Mouse (Mus musculus): Measurements from ENCODE around the gene Olfr484. TPM values are rescaled to one million over a fixed set of nuclear protein-coding genes. Genes with fewer than 3 reads are reported as not detected.
"Not testable (repeated sequence)": the region's sequence is repeated elsewhere in the genome, so short reads cannot be mapped to it uniquely, and the experiment has no call there.

Olfr484 gene
- not detected in 2 replicates for polyA plus RNA-seq (2014; fragmentation: Nextera tagmentation; extraction: Ambion mirVana)

- DNase-seq (no peak), ATAC-seq (ENCODE audit: low FRiP score, low TSS enrichment) (no peak)
- Histone ChIP-seq H3K36me3 (ENCODE audit: control insufficient read depth, insufficient read depth, low read length) (no peaks in the 10 kb centered on the region), H3K27me3 (ENCODE audit: control insufficient read depth, insufficient read depth, low read length) (no peaks in the 10 kb centered on the region), H3K9me3 (ENCODE audit: control insufficient read depth, low read length) (no peaks in the 10 kb centered on the region), H3K4me1 (ENCODE audit: control insufficient read depth, insufficient read depth, low read length) (no peaks in the 10 kb centered on the region), H3K27ac (replicated peaks; ENCODE audit: low read depth, low read length) (no peak within 1 kb of the TSS), H3K4me2 (ENCODE audit: low read length) (no peak within 1 kb of the TSS), H3K9ac (replicated peaks; ENCODE audit: low read length) (no peak within 1 kb of the TSS), H3K4me3 (replicated peaks; ENCODE audit: low read depth, low read length) (no peak within 1 kb of the TSS)
Measured at GRCm38 (mm10) chr7:108127349-108127748, at the start of gene Olfr484. Olfr484 (minus strand) TSS chr7:108127449.

DNA sequence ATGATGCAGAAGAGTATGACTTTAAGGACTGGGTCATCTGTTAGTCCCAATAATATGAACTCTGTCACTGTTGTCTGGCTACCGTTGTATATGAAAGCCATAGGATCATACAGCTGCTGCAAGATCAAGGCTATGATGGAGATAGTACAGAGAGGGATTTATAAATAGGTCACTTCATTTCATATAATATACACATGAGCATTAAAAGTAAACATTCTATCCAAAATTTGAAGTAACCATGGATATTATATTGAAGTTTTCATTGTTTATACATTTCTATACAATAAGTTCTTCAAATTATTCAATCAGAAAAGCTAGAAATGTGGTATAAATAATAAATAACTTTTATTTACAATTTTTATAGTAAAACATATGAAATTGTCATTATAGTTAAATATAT, 45.4 kb upstream of the Olfr484 start, which contains the start of gene Olfr486:
Gene Olfr486 (minus strand): TSS at position 101 of the 400 bp plus-strand sequence.
- not testable (repeated sequence) for DNase-seq; H3K4me2 ChIP-seq (ENCODE audit: low read length); H3K4me3 ChIP-seq (replicated peaks; ENCODE audit: low read depth, low read length); H3K27me3 ChIP-seq (ENCODE audit: control insufficient read depth, insufficient read depth, low read length); H3K4me1 ChIP-seq (ENCODE audit: control insufficient read depth, insufficient read depth, low read length); H3K27ac ChIP-seq (replicated peaks; ENCODE audit: low read depth, low read length); ATAC-seq (ENCODE audit: low FRiP score, low TSS enrichment); H3K9me3 ChIP-seq (ENCODE audit: control insufficient read depth, low read length); H3K36me3 ChIP-seq (ENCODE audit: control insufficient read depth, insufficient read depth, low read length); H3K9ac ChIP-seq (replicated peaks; ENCODE audit: low read length)
- WGBS, result 95% methylated on average over 1 of the region's 1 CpGs

- Histone ChIP-seq H3K9ac (replicated peaks; ENCODE audit: low read length) (no peak within 1 kb of the TSS), H3K27ac (replicated peaks; ENCODE audit: low read depth, low read length) (no peak within 1 kb of the TSS), H3K36me3 (ENCODE audit: control insufficient read depth, insufficient read depth, low read length) (no peaks in the 10 kb centered on the region), H3K27me3 (ENCODE audit: control insufficient read depth, insufficient read depth, low read length) (no peaks in the 10 kb centered on the region), H3K9me3 (ENCODE audit: control insufficient read depth, low read length) (no peaks in the 10 kb centered on the region), H3K4me2 (ENCODE audit: low read length) (no peak within 1 kb of the TSS), H3K4me3 (replicated peaks; ENCODE audit: low read depth, low read length) (no peak within 1 kb of the TSS), H3K4me1 (ENCODE audit: control insufficient read depth, insufficient read depth, low read length) (no peaks in the 10 kb centered on the region)
- DNase-seq, result no peak
- ATAC-seq (ENCODE audit: low FRiP score, low TSS enrichment), result no peak
Measured at GRCm38 (mm10) chr7:108159771-108160170, 32.5 kb upstream of the Olfr484 start, which contains the start of gene Olfr485. Olfr485 (minus strand) TSS chr7:108159871.

- Histone ChIP-seq H3K4me3 (replicated peaks; ENCODE audit: low read depth, low read length) (no peak overlapping the region), H3K4me2 (ENCODE audit: low read length) (no peak overlapping the region), H3K9ac (replicated peaks; ENCODE audit: low read length) (no peak overlapping the region), H3K9me3 (ENCODE audit: control insufficient read depth, low read length) (no peaks in the 10 kb centered on the region), H3K4me1 (ENCODE audit: control insufficient read depth, insufficient read depth, low read length) (no peaks in the 10 kb centered on the region), H3K36me3 (ENCODE audit: control insufficient read depth, insufficient read depth, low read length) (no peaks in the 10 kb centered on the region), H3K27ac (replicated peaks; ENCODE audit: low read depth, low read length) (no peak overlapping the region), H3K27me3 (ENCODE audit: control insufficient read depth, insufficient read depth, low read length) (no peaks in the 10 kb centered on the region)
- ATAC-seq (ENCODE audit: low FRiP score, low TSS enrichment) (no peak), DNase-seq (no peak)
- WGBS, result 69% methylated on average over 1 of the region's 1 CpGs
Measured at GRCm38 (mm10) chr7:108121416-108121815, 5.8 kb downstream of the Olfr484 start.

DNA sequence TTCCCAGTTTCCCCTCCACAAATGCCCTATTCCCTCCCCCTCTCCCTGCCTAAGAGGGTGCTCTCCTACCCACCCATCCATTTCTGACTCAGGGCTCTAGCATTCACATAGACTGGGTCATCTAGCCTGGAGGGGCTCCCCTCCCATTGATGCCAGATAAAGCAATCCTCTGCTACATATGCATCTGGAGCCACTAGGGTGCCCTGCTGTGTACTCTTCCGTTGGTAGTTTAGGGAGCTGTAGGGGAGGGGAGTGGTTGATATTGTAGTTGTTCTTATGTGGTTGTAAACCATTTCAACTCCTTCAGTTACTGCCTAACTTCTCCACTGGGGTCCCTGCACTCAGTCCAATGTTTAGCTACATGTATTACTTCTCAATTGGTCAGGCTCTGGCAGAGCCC, 6.6 kb downstream of the Olfr484 start:
- Histone ChIP-seq H3K9ac (replicated peaks; ENCODE audit: low read length) (no peak overlapping the region), H3K27ac (replicated peaks; ENCODE audit: low read depth, low read length) (no peak overlapping the region), H3K9me3 (ENCODE audit: control insufficient read depth, low read length) (no peaks in the 10 kb centered on the region), H3K4me1 (ENCODE audit: control insufficient read depth, insufficient read depth, low read length) (no peaks in the 10 kb centered on the region), H3K4me2 (ENCODE audit: low read length) (no peak overlapping the region), H3K36me3 (ENCODE audit: control insufficient read depth, insufficient read depth, low read length) (no peaks in the 10 kb centered on the region), H3K4me3 (replicated peaks; ENCODE audit: low read depth, low read length) (no peak overlapping the region), H3K27me3 (ENCODE audit: control insufficient read depth, insufficient read depth, low read length) (no peaks in the 10 kb centered on the region)
- no peak for ATAC-seq (ENCODE audit: low FRiP score, low TSS enrichment)
- DNase-seq, result no peak
- 19% methylated on average over 1 of the region's 1 CpGs for WGBS

DNA sequence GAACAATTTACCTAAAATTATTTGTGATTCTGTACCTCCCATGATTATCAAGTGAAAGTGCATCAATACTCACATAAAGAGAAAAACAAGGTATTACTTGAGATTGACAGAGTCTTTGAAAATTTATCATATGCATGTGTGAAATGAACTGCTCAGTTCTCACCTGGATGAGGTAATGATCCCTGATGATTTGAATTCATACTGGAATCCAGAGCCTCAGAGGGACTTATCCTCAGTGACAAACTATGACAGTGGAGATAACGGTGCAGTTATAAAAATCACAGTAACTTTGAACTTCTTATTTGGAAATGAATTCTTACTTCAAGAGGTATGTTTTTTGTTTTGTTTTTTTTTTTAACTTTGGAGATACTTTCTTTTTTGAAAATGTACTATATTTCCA, 26.7 kb downstream of the Olfr484 start, which contains the start of gene Olfr483:
Gene Olfr483 (plus strand): TSS at position 301 of the 400 bp plus-strand sequence.
- Histone ChIP-seq H3K9me3 (ENCODE audit: control insufficient read depth, low read length) (no peaks in the 10 kb centered on the region), H3K27ac (replicated peaks; ENCODE audit: low read depth, low read length) (no peak within 1 kb of the TSS), H3K4me1 (ENCODE audit: control insufficient read depth, insufficient read depth, low read length) (no peaks in the 10 kb centered on the region), H3K4me2 (ENCODE audit: low read length) (no peak within 1 kb of the TSS), H3K4me3 (replicated peaks; ENCODE audit: low read depth, low read length) (no peak within 1 kb of the TSS), H3K27me3 (ENCODE audit: control insufficient read depth, insufficient read depth, low read length) (no peaks in the 10 kb centered on the region), H3K9ac (replicated peaks; ENCODE audit: low read length) (no peak within 1 kb of the TSS), H3K36me3 (ENCODE audit: control insufficient read depth, insufficient read depth, low read length) (no peaks in the 10 kb centered on the region)
- no peak for ATAC-seq (ENCODE audit: low FRiP score, low TSS enrichment)
- 90% methylated on average over 1 of the region's 1 CpGs for WGBS
- DNase-seq, result no peak

- Histone ChIP-seq H3K4me1 (ENCODE audit: control insufficient read depth, insufficient read depth, low read length) (no peaks in the 10 kb centered on the region), H3K27me3 (ENCODE audit: control insufficient read depth, insufficient read depth, low read length) (no peaks in the 10 kb centered on the region), H3K27ac (replicated peaks; ENCODE audit: low read depth, low read length) (no peak within 1 kb of the TSS), H3K9me3 (ENCODE audit: control insufficient read depth, low read length) (no peaks in the 10 kb centered on the region), H3K9ac (replicated peaks; ENCODE audit: low read length) (no peak within 1 kb of the TSS), H3K36me3 (ENCODE audit: control insufficient read depth, insufficient read depth, low read length) (no peaks in the 10 kb centered on the region), H3K4me3 (replicated peaks; ENCODE audit: low read depth, low read length) (no peak within 1 kb of the TSS), H3K4me2 (ENCODE audit: low read length) (no peak within 1 kb of the TSS)
- 86% methylated on average over 1 of the region's 1 CpGs for WGBS
- DNase-seq, result no peak
- no peak for ATAC-seq (ENCODE audit: low FRiP score, low TSS enrichment)
Measured at GRCm38 (mm10) chr7:108097486-108097885, 29.8 kb downstream of the Olfr484 start, which contains the start of gene Olfr482. Olfr482 (minus strand) TSS chr7:108097586.

DNA sequence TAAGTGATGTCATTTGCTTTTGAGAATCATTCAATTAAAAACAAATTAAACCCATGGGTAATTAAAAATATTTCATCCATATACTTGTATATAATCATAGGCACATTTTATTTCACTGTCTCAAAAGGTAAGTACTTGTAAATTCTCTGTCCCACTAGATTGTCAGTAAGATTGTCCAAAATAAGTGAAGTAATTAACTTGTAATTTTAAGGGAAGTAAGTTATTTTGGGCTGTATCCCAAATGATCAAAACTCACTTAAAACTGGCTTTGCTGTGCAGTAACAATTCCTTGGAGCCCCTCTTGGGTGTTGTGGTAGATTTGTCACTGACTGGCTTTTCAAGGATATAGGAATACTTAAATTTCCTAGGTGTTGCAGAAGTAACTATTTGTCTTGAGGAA, 47.7 kb downstream of the Olfr484 start, which contains the start of gene Olfr481:
Gene Olfr481 (plus strand): TSS at position 301 of the 400 bp plus-strand sequence.
- ATAC-seq (ENCODE audit: low FRiP score, low TSS enrichment), result no peak

More for the DNA sequence above, 47.7 kb downstream of the Olfr484 start, which contains the start of gene Olfr481:
- no peak within 1 kb of the TSS for H3K4me3 ChIP-seq (replicated peaks; ENCODE audit: low read depth, low read length)
- no peak within 1 kb of the TSS for H3K4me2 ChIP-seq (ENCODE audit: low read length)
- no peaks in the 10 kb centered on the region for H3K36me3 ChIP-seq (ENCODE audit: control insufficient read depth, insufficient read depth, low read length)
- H3K9ac ChIP-seq (replicated peaks; ENCODE audit: low read length), result no peak within 1 kb of the TSS
- no peak for DNase-seq
- no peaks in the 10 kb centered on the region for H3K9me3 ChIP-seq (ENCODE audit: control insufficient read depth, low read length)
- no peaks in the 10 kb centered on the region for H3K27me3 ChIP-seq (ENCODE audit: control insufficient read depth, insufficient read depth, low read length)
- H3K27ac ChIP-seq (replicated peaks; ENCODE audit: low read depth, low read length), result no peak within 1 kb of the TSS
- no peaks in the 10 kb centered on the region for H3K4me1 ChIP-seq (ENCODE audit: control insufficient read depth, insufficient read depth, low read length)

Data from midbrain, embryonic 14.5 days (tissue).